Mouse (Mus musculus): Measurements from ENCODE around the gene Rhoq. TPM values are rescaled to one million over a fixed set of nuclear protein-coding genes. Genes with fewer than 3 reads are reported as not detected.

Rhoq gene
- polyA plus RNA-seq, 1 experiment from 2014 or later: 6.5 TPM

DNA sequence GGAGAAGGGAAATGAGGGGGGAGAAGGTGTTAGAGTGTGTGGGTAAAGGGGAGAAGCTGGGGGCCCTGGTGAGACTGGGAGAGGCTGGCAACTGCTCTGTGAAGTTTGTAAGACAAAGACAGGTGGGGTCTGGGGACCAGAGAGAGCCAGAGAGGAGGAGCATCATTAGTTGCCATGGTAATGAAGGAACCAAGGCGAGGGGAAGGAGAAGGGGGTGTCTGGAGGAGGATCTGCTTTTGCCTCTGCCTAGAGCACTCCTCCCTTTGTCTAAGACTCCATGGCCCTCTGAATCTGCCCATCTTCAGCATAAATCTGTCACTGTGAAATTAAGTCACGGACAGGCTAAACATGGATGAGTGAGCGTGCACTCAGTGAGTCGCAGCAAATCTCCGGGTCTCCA is 30.0 kb upstream of the Rhoq start:
- H3K4me2 ChIP-seq: no peak overlapping the region
- WGBS: 45% methylated on average over 5 of the region's 5 CpGs

DNA sequence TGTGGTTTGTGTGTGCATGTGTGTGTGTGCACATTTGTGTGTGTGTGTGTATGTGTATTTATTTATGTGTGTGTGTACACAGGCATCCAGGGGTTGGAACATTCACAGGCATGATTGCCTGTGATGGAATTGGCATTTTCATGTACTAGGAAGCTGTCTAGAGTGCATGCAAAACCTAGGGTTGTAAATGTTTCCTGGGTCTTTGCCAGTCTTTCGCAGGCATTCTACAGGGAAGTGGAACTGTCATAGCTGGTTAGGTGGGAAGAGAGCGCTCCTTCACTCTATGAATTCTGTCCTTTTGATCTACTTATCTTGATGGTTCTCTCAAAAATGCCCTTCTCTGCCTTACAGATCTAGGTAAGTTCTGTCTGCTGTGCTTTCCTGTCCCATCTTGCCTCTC is 25.8 kb upstream of the Rhoq start:
- Histone ChIP-seq H3K27me3 (replicated peaks; ENCODE audit: control insufficient read depth, insufficient read depth, low read length) (peaks cover 21% of the 10 kb centered on the region), H3K4me3 (ENCODE audit: low read depth, low read length) (no peak overlapping the region), H3K36me3 (ENCODE audit: control insufficient read depth, insufficient read depth, low read length) (no peaks in the 10 kb centered on the region), H3K9me3 (ENCODE audit: control insufficient read depth, low read length) (no peaks in the 10 kb centered on the region), H3K4me1 (replicated peaks; ENCODE audit: control insufficient read depth, insufficient read depth, low read length) (no peaks in the 10 kb centered on the region), H3K9ac (ENCODE audit: low read depth, low read length) (no peak overlapping the region), H3K27ac (ENCODE audit: low read depth, low read length) (no peak overlapping the region), H3K4me2 (no peak overlapping the region)
- no peak for DNase-seq (ENCODE audit: low spot score)
- WGBS: 61% methylated on average over 2 of the region's 2 CpGs
- ATAC-seq (replicated peaks; ENCODE audit: low FRiP score): no peak

More for the DNA sequence above, 30.0 kb upstream of the Rhoq start:
- H3K27me3 ChIP-seq (replicated peaks; ENCODE audit: control insufficient read depth, insufficient read depth, low read length): peaks cover 14% of the 10 kb centered on the region
- no peaks in the 10 kb centered on the region for H3K4me1 ChIP-seq (replicated peaks; ENCODE audit: control insufficient read depth, insufficient read depth, low read length)
- no peak overlapping the region for H3K9ac ChIP-seq (ENCODE audit: low read depth, low read length)
- no peak for DNase-seq (ENCODE audit: low spot score)
- H3K36me3 ChIP-seq (ENCODE audit: control insufficient read depth, insufficient read depth, low read length): no peaks in the 10 kb centered on the region
- H3K4me3 ChIP-seq (ENCODE audit: low read depth, low read length): no peak overlapping the region
- no peak for ATAC-seq (replicated peaks; ENCODE audit: low FRiP score)
- no peaks in the 10 kb centered on the region for H3K9me3 ChIP-seq (ENCODE audit: control insufficient read depth, low read length)
- H3K27ac ChIP-seq (ENCODE audit: low read depth, low read length): no peak overlapping the region

DNA sequence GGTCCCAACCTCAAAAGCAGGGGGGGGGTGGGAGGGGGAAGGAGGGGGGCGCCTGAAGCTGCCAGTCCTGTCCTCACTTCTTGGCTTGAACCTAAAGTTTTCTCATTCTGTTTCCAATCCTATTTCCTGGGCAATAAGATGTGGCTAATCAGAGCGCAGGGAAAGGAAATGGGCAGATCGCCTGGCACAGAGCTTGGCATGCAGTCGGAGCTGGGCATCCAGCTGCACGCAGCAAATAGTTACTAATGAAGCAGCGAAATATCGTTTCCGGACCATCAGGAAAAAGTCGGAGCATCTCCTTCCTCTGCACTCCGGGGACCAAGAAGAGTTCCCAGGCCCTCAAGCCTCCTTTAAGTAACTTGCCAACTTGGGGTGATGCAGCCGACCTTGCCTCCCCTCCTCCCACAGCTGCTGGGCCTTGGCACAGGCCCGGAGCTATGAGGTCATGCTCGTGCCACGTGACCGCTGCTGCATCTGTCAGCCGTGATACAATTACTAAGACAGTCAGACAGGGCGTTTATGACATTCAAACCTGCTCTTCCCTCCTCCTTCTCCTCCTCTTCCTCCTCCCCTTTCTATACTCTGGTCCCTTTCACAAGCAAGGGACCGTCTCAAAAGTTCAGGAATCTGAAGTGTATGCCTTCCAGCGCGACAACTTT is 25.3 kb upstream of the Rhoq start:
- H3K27me3 ChIP-seq (replicated peaks; ENCODE audit: control insufficient read depth, insufficient read depth, low read length): peaks cover 21% of the 10 kb centered on the region
- H3K9ac ChIP-seq (ENCODE audit: low read depth, low read length): no peak overlapping the region
- H3K4me2 ChIP-seq: peak overlapping the region; percentile 62
- peak; percentile 36; the same call in 1 of the 2 replicates for ATAC-seq (replicated peaks; ENCODE audit: low FRiP score)
- H3K4me1 ChIP-seq (replicated peaks; ENCODE audit: control insufficient read depth, insufficient read depth, low read length): no peaks in the 10 kb centered on the region
- 11% methylated on average over 20 of the region's 20 CpGs for WGBS
- no peaks in the 10 kb centered on the region for H3K36me3 ChIP-seq (ENCODE audit: control insufficient read depth, insufficient read depth, low read length)
- no peaks in the 10 kb centered on the region for H3K9me3 ChIP-seq (ENCODE audit: control insufficient read depth, low read length)
- DNase-seq (ENCODE audit: low spot score): peak; percentile 41
- peak overlapping the region; percentile 39 for H3K4me3 ChIP-seq (ENCODE audit: low read depth, low read length)
- H3K27ac ChIP-seq (ENCODE audit: low read depth, low read length): no peak overlapping the region

DNA sequence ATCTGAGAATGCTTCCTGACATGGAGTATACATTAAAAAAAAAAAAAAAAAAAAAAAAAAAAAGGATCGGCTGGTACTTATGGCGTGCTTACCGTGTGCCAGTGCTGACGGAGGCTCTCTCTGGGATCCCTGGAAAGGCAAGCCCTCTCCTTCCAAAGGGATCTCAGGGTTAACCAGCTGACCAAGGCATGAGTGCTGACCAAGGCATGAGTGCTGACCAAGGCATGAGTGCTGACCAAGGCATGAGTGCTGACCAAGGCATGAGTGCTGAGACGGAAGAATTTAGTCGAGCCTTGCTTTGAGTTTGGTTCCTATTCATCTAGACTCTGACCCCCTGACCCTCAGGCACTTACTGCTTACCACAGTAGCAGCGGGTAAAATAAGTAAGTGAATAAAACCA is 24.2 kb upstream of the Rhoq start:
- no peaks in the 10 kb centered on the region for H3K4me1 ChIP-seq (replicated peaks; ENCODE audit: control insufficient read depth, insufficient read depth, low read length)
- H3K27ac ChIP-seq (ENCODE audit: low read depth, low read length): no peak overlapping the region
- H3K9ac ChIP-seq (ENCODE audit: low read depth, low read length): no peak overlapping the region
- no peaks in the 10 kb centered on the region for H3K9me3 ChIP-seq (ENCODE audit: control insufficient read depth, low read length)
- H3K4me2 ChIP-seq: no peak overlapping the region
- WGBS: 60% methylated on average over 7 of the region's 7 CpGs
- no peaks in the 10 kb centered on the region for H3K36me3 ChIP-seq (ENCODE audit: control insufficient read depth, insufficient read depth, low read length)
- no peak for DNase-seq (ENCODE audit: low spot score)
- ATAC-seq (replicated peaks; ENCODE audit: low FRiP score): no peak
- H3K27me3 ChIP-seq (replicated peaks; ENCODE audit: control insufficient read depth, insufficient read depth, low read length): peaks cover 18% of the 10 kb centered on the region
- no peak overlapping the region for H3K4me3 ChIP-seq (ENCODE audit: low read depth, low read length)

DNA sequence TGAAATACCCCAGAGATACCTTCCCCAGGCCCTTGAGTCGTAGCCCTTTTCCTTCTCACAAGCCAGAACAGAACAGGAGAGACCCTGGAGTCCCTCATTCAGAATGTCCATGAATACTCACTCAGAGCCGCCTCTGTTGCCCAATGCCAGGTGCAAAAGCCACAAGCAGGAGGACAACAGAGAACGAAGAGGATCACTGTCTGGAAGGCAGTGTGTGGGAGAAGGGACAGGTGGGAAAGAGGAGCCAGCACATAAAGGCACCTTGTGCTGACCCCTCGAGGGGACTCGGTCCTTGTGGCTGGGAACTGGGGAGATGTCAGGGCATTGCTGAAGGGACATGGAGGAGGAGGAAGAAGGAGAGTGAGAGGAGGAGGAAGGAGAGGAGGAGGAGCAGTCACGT is 20.8 kb upstream of the Rhoq start:
- Histone ChIP-seq H3K9ac (ENCODE audit: low read depth, low read length) (no peak overlapping the region), H3K27ac (ENCODE audit: low read depth, low read length) (no peak overlapping the region), H3K27me3 (replicated peaks; ENCODE audit: control insufficient read depth, insufficient read depth, low read length) (peaks cover 12% of the 10 kb centered on the region), H3K36me3 (ENCODE audit: control insufficient read depth, insufficient read depth, low read length) (no peaks in the 10 kb centered on the region), H3K4me2 (no peak overlapping the region), H3K4me3 (ENCODE audit: low read depth, low read length) (no peak overlapping the region), H3K4me1 (replicated peaks; ENCODE audit: control insufficient read depth, insufficient read depth, low read length) (no peaks in the 10 kb centered on the region), H3K9me3 (ENCODE audit: control insufficient read depth, low read length) (no peaks in the 10 kb centered on the region)
- ATAC-seq (replicated peaks; ENCODE audit: low FRiP score): no peak
- 52% methylated on average over 6 of the region's 6 CpGs for WGBS
- no peak for DNase-seq (ENCODE audit: low spot score)

DNA sequence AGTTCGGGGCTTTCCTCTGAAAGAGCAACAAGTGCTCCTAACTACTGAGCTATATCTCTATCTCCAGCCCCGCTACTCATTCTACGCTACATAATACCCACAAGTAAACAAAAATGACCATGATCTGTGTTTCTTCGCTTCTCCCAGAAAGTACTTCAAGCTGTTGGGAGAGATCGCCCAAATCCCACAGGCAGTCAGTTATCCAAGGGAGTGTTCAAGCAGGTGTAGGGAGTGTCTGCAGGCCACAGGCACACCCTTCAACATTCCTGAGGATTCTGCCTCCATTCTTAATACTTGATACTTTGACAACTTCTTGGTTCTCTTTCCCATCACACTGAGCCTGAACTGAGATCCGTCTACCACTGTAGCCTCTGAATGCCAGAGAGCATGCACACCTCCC is 19.7 kb upstream of the Rhoq start:
- H3K36me3 ChIP-seq (ENCODE audit: control insufficient read depth, insufficient read depth, low read length): no peaks in the 10 kb centered on the region
- 80% methylated on average over 6 of the region's 6 CpGs for WGBS

DNA sequence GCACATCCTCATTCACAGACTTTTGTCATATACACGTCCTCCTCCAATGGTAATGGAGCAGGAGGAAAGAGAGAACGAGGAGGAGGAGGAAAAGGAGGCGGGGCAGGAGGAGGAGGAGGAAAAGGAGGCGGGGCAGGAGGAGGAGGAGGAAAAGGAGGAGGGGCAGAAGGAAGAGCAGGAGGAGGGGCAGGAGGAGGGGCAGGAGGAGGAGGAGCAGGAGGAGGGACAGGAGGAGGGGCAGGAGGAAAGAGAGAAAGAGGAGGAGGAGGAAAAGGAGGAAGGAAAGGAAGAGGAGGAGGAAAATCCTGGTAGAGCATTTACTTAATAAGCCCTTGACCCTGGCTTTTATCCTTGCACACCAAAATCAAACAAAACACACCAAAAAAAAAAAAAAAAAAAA is 16.8 kb upstream of the Rhoq start:
- Histone ChIP-seq H3K4me2 (no peak overlapping the region), H3K4me1 (replicated peaks; ENCODE audit: control insufficient read depth, insufficient read depth, low read length) (no peaks in the 10 kb centered on the region), H3K36me3 (ENCODE audit: control insufficient read depth, insufficient read depth, low read length) (no peaks in the 10 kb centered on the region), H3K9me3 (ENCODE audit: control insufficient read depth, low read length) (no peaks in the 10 kb centered on the region), H3K4me3 (ENCODE audit: low read depth, low read length) (no peak overlapping the region), H3K27ac (ENCODE audit: low read depth, low read length) (no peak overlapping the region), H3K9ac (ENCODE audit: low read depth, low read length) (no peak overlapping the region), H3K27me3 (replicated peaks; ENCODE audit: control insufficient read depth, insufficient read depth, low read length) (peaks cover 4% of the 10 kb centered on the region)
- ATAC-seq (replicated peaks; ENCODE audit: low FRiP score): no peak
- WGBS: 43% methylated on average over 4 of the region's 4 CpGs
- DNase-seq (ENCODE audit: low spot score): no peak

More for the DNA sequence above, 19.7 kb upstream of the Rhoq start:
- Histone ChIP-seq H3K9me3 (ENCODE audit: control insufficient read depth, low read length) (no peaks in the 10 kb centered on the region), H3K27me3 (replicated peaks; ENCODE audit: control insufficient read depth, insufficient read depth, low read length) (peaks cover 7% of the 10 kb centered on the region), H3K9ac (ENCODE audit: low read depth, low read length) (no peak overlapping the region), H3K27ac (ENCODE audit: low read depth, low read length) (no peak overlapping the region), H3K4me2 (no peak overlapping the region), H3K4me1 (replicated peaks; ENCODE audit: control insufficient read depth, insufficient read depth, low read length) (no peaks in the 10 kb centered on the region), H3K4me3 (ENCODE audit: low read depth, low read length) (no peak overlapping the region)
- no peak for ATAC-seq (replicated peaks; ENCODE audit: low FRiP score)
- no peak for DNase-seq (ENCODE audit: low spot score)

DNA sequence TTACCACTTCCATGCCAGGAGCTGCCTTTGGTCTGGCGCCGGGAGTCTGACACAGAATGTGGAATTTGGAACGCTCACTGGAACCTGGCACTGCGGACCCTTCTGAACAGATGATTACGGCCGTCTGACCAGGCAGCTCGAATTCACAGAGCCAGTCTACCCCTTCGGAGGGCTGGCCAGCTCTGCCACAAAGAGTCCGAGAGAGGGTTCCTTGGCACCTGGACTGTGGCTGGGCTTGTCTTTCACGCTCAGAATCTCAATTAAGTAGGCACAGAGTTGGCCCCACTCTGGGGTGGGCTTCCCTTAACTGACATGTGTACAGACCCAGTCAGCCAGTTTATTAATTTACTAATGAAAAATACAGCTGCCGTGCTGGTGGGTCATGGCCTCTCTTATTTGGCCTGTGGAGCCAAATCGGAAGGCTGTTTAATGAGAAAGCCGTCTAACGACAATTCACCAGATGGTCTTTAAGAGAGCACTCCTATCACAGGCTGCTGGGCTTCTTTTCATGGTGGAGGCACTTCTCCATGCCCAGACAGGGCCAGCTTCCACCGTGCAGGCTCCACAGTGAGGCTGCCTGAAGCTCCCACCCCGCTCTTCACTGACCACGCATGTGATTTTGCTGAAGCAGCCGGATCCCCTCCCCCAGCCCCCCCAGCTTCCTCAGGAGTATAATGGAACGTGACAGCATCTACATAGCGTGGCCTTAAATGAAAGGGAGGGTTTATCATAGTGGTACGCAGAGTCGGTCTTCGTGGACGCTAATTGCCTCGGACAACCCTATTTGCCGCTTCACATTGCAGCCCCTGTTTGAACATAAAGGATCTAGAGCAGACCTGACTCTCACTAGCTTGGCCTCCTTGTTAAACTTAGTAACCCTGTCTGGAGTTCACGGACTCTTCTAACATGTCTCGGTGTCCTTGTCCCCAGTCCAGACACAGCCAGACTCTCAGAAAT is 14.8 kb upstream of the Rhoq start, which contains the start of gene Atp6v1e2:
Gene Atp6v1e2, minus strand, starts transcription at position 58 of the 957 bp plus-strand sequence.
- ATAC-seq (replicated peaks; ENCODE audit: low FRiP score) (no peak), DNase-seq (ENCODE audit: low spot score) (no peak)
- no peak within 1 kb of the TSS for H3K4me3 ChIP-seq (ENCODE audit: low read depth, low read length)
- no peak within 1 kb of the TSS for H3K4me2 ChIP-seq
- no peaks in the 10 kb centered on the region; the same call in 1 of the 2 replicates for H3K27me3 ChIP-seq (replicated peaks; ENCODE audit: control insufficient read depth, insufficient read depth, low read length)
- H3K9ac ChIP-seq (ENCODE audit: low read depth, low read length): no peak within 1 kb of the TSS
- no peak within 1 kb of the TSS for H3K27ac ChIP-seq (ENCODE audit: low read depth, low read length)
- WGBS: 83% methylated on average over 28 of the region's 28 CpGs
- H3K36me3 ChIP-seq (ENCODE audit: control insufficient read depth, insufficient read depth, low read length): no peaks in the 10 kb centered on the region
- H3K4me1 ChIP-seq (replicated peaks; ENCODE audit: control insufficient read depth, insufficient read depth, low read length): no peaks in the 10 kb centered on the region
- H3K9me3 ChIP-seq (ENCODE audit: control insufficient read depth, low read length): no peaks in the 10 kb centered on the region
